Mouse (Mus musculus) C2C12 (cell line): ENCODE measurements around the gene Mob1b. TPM values are rescaled to one million over a fixed set of nuclear protein-coding genes. Genes with fewer than 3 reads are reported as not detected.
A peak's percentile ranks its signal among the peaks of the same experiment; 100 is the strongest.

ENCODE experiments used
- H3K27me3 ChIP-seq: one replicate; pipeline ENCODE4 v1.6.1; 2011; ENCODE audit not compliant: control insufficient read depth, insufficient read depth, insufficient read length
- H3K36me3 ChIP-seq: one replicate; pipeline ENCODE4 v1.6.1; 2011; ENCODE audit not compliant: control insufficient read depth, insufficient read depth
- H3K4me3 ChIP-seq: one replicate; pipeline ENCODE4 v1.5.1; 2011; ENCODE audit warnings: mild to moderate bottlenecking, control low read depth; ENCODE audit not compliant: poor library complexity, insufficient read depth, severe bottlenecking
- H3K79me2 ChIP-seq: one replicate; pipeline ENCODE4 v1.6.1; 2011; ENCODE audit not compliant: control insufficient read depth, insufficient read depth
- H3K79me3 ChIP-seq: one replicate; pipeline ENCODE4 v1.6.1; 2011; ENCODE audit warnings: low read depth, control low read depth
- H3ac ChIP-seq: one replicate; pipeline ENCODE3; 2011; ENCODE audit warnings: low read depth; ENCODE audit not compliant: control insufficient read depth, insufficient read length
- CEBPB ChIP-seq: IDR thresholded peaks from one replicate; pipeline ENCODE4 v1.6.1; 2011; ENCODE audit warnings: low read depth, mild to moderate bottlenecking, control low read depth, moderate library complexity
- CTCF ChIP-seq: IDR thresholded peaks from one replicate; pipeline ENCODE4 v1.5.1; 2011; ENCODE audit not compliant: control insufficient read depth, insufficient read depth, insufficient read length
- FOSL1 ChIP-seq: IDR thresholded peaks from one replicate; pipeline ENCODE4 v1.8.0; 2011; ENCODE audit warnings: mild to moderate bottlenecking, low read length; ENCODE audit not compliant: poor library complexity, insufficient read depth, severe bottlenecking
- MAX ChIP-seq: IDR thresholded peaks from one replicate; pipeline ENCODE4 v1.6.1; 2011; ENCODE audit warnings: mild to moderate bottlenecking, control low read depth
- MYOD1 ChIP-seq: IDR thresholded peaks from one replicate; pipeline ENCODE4 v1.6.1; 2011; ENCODE audit warnings: low read depth; ENCODE audit not compliant: control insufficient read depth, insufficient read length
- MYOG ChIP-seq: IDR thresholded peaks from one replicate; pipeline ENCODE4 v1.6.1; 2011; ENCODE audit not compliant: control insufficient read depth, insufficient read length; ENCODE audit errors: extremely low read depth
- USF1 ChIP-seq: IDR thresholded peaks from one replicate; pipeline ENCODE4 v1.6.1; 2011; ENCODE audit warnings: low read depth, mild to moderate bottlenecking, control low read depth, moderate library complexity
- polyA plus RNA-seq: library from polyadenylated mRNA; unstranded; fragments of >200 nt; fragmentation: generic; extraction: Trizol; gene quantifications from one replicate; pipeline ENCODE4 v1.2.1, GENCODE M21; 2012; ENCODE audit warnings: missing spikeins

Gene Mob1b
- polyA plus RNA-seq, 1 experiment = 5.5 TPM

GRCm38 (mm10) chr5:88711618-88712224 lies 8.9 kb upstream of the Mob1b start:
- Histone ChIP-seq H3ac (no peak overlapping the region), H3K79me2 (no peaks in the 10 kb centered on the region), H3K79me3 (no peaks in the 10 kb centered on the region), H3K4me3 (no peak overlapping the region), H3K36me3 (no peaks in the 10 kb centered on the region), H3K27me3 (no peaks in the 10 kb centered on the region)
- TF ChIP-seq CTCF = no peak
- no peak for TF ChIP-seq FOSL1
- TF ChIP-seq USF1 = no peak

DNA sequence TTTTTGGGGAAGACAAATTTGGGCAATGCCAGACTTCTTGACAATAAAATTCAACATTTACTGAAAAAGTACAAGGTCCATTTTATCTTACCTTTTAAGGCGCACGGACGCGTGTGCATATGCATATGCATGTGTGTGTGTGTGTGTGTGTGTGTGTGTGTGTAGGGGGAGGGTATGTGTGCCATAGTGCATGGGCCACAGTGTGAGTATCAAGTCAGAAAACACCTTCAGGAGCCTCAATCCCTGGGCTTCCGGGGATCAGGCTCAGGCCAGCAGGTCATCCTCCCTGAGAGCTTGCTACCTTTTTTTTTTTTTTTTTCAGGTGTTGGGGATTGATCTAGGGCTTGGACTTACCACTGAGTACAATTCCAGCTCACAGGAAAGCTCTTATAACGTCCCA lies 8.3 kb upstream of the Mob1b start:
- H3ac ChIP-seq = no peak overlapping the region
- H3K27me3 ChIP-seq = no peaks in the 10 kb centered on the region
- H3K4me3 ChIP-seq = no peak overlapping the region
- H3K36me3 ChIP-seq = no peaks in the 10 kb centered on the region
- no peaks in the 10 kb centered on the region for H3K79me3 ChIP-seq
- no peak for TF ChIP-seq MYOG
- no peak for TF ChIP-seq FOSL1
- TF ChIP-seq CTCF = no peak
- no peak for TF ChIP-seq CEBPB
- no peak for TF ChIP-seq MAX
- TF ChIP-seq USF1 = no peak
- no peak for TF ChIP-seq MYOD1
- H3K79me2 ChIP-seq = no peaks in the 10 kb centered on the region

GRCm38 (mm10) chr5:88716983-88717382 lies 3.7 kb upstream of the Mob1b start:
- Histone ChIP-seq H3K79me3 (peaks cover 9% of the 10 kb centered on the region), H3K36me3 (no peaks in the 10 kb centered on the region), H3K4me3 (no peak overlapping the region), H3K79me2 (peaks cover 13% of the 10 kb centered on the region), H3ac (no peak overlapping the region), H3K27me3 (no peaks in the 10 kb centered on the region)
- TF ChIP-seq MYOG = no peak
- no peak for TF ChIP-seq FOSL1
- TF ChIP-seq USF1 = no peak
- TF ChIP-seq CEBPB = no peak
- TF ChIP-seq CTCF = no peak

- TF ChIP-seq FOSL1 (no peak), MAX (no peak), MYOD1 (no peak)
- H3K79me3 ChIP-seq = peaks cover 40% of the 10 kb centered on the region
- peaks cover 3% of the 10 kb centered on the region for H3K36me3 ChIP-seq
- H3K4me3 ChIP-seq = peak overlapping the region; percentile 86
- no peaks in the 10 kb centered on the region for H3K27me3 ChIP-seq
- H3ac ChIP-seq = peak overlapping the region; percentile 99
- peaks cover 54% of the 10 kb centered on the region for H3K79me2 ChIP-seq
Measured at GRCm38 (mm10) chr5:88721003-88721475, 384 bp downstream of the Mob1b start.

GRCm38 (mm10) chr5:88721565-88722212 lies 1.0 kb downstream of the Mob1b start:
- H3ac ChIP-seq = peak overlapping the region; percentile 99
- peak overlapping the region; percentile 86 for H3K4me3 ChIP-seq
- H3K36me3 ChIP-seq = peaks cover 3% of the 10 kb centered on the region
- TF ChIP-seq FOSL1 (no peak), CTCF (no peak), MAX (no peak), CEBPB (no peak), MYOD1 (no peak), USF1 (no peak), MYOG (no peak)
- no peaks in the 10 kb centered on the region for H3K27me3 ChIP-seq
- peaks cover 45% of the 10 kb centered on the region for H3K79me3 ChIP-seq
- H3K79me2 ChIP-seq = peaks cover 60% of the 10 kb centered on the region

GRCm38 (mm10) chr5:88722213-88722600 lies 1.6 kb downstream of the Mob1b start:
- H3K27me3 ChIP-seq = no peaks in the 10 kb centered on the region
- H3K4me3 ChIP-seq = peak overlapping the region; percentile 86
- H3K36me3 ChIP-seq = peaks cover 3% of the 10 kb centered on the region
- H3ac ChIP-seq = peak overlapping the region; percentile 99
- TF ChIP-seq MAX (no peak), CEBPB (no peak), MYOD1 (no peak), FOSL1 (no peak), MYOG (no peak), USF1 (no peak)
- H3K79me3 ChIP-seq = peaks cover 49% of the 10 kb centered on the region
- H3K79me2 ChIP-seq = peaks cover 65% of the 10 kb centered on the region
